32 mouse cellular contexts compared by ENCODE assay signal in genomic region chr9:119230829-119231228, GRCm38 (mm10). TPM values are rescaled to one million over a fixed set of nuclear protein-coding genes. Genes with fewer than 3 reads are reported as not detected.
A peak's percentile ranks its signal among the peaks of the same experiment; 100 is the strongest.
DNase-seq lines count a peak whose midpoint lies in the region; ATAC-seq and TF ChIP-seq lines count a peak whose summit lies in the region.
"Had no signal": no experiment of that assay in that cellular context is flagged by ENCODE, and none has a peak within 500 bp of the region (broad histone marks: within the 10 kb centered on the region; RNA-seq: fewer than 3 reads in every experiment).

No protein-coding gene starts in this region.

- no peaks in the 10 kb centered on the region for H3K79me2 ChIP-seq in heart, adult 2 months (replicated peaks; ENCODE audit: control insufficient read depth, insufficient read depth, low read length)
- no peaks in the 10 kb centered on the region for H3K79me2 ChIP-seq in MEL (ENCODE audit: control insufficient read depth, insufficient read depth, low read length, poor library complexity)

- no peaks in the 10 kb centered on the region for H3K27me3 ChIP-seq in heart, adult 2 months (ENCODE audit: control insufficient read depth, insufficient read depth, low read length)
- no peaks in the 10 kb centered on the region for H3K27me3 ChIP-seq in MEL (ENCODE audit: control insufficient read depth in 1 of 2, insufficient read depth in 2 of 2, low read length in 2 of 2)
- H3K27me3 ChIP-seq in liver, embryonic 15.5 days = no peaks in the 10 kb centered on the region
- H3K27me3 ChIP-seq in kidney, embryonic 14.5 days (ENCODE audit: control insufficient read depth, insufficient read depth, low read length) = no peaks in the 10 kb centered on the region
- H3K27me3 ChIP-seq: embryonic facial prominence, embryonic 13.5 days; forebrain, embryonic 12.5 days; forebrain, embryonic 15.5 days; heart, embryonic 12.5 days; heart, embryonic 15.5 days; hindbrain, embryonic 13.5 days; Patski had no signal

- TF ChIP-seq CTCF in heart, adult 2 months (IDR thresholded peaks at IDR 0.05) = no peak
- TF ChIP-seq CTCF in MEL (IDR thresholded peaks at IDR 0.05 in 2 of 3, conservative IDR thresholded peaks at IDR 0.05 in 1 of 3; ENCODE audit: control insufficient read depth in 1 of 3, insufficient read depth in 1 of 3, low read depth in 2 of 3, low read length in 3 of 3, poor library complexity in 1 of 3, severe bottlenecking in 1 of 3) = no peak

- H3K36me3 ChIP-seq in heart, adult 2 months (ENCODE audit: control insufficient read depth, insufficient read depth, low read length) = no peaks in the 10 kb centered on the region
- H3K36me3 ChIP-seq in MEL (ENCODE audit: control insufficient read depth in 1 of 2, insufficient read depth in 2 of 2, low read length in 2 of 2) = peaks cover 0 to 2% of the 10 kb centered on the region in 2 experiments; a peak in 2 of 4 replicates
- no peaks in the 10 kb centered on the region for H3K36me3 ChIP-seq in liver, embryonic 15.5 days (replicated peaks)
- H3K36me3 ChIP-seq in kidney, embryonic 14.5 days (ENCODE audit: control insufficient read depth, insufficient read depth, low read length) = no peaks in the 10 kb centered on the region; the same call in 1 of the 2 replicates

- no peak overlapping the region for H3K4me3 ChIP-seq in heart, adult 2 months
- no peak overlapping the region for H3K4me3 ChIP-seq in MEL (ENCODE audit: control insufficient read depth in 1 of 2, insufficient read depth in 1 of 2, low read depth in 2 of 2, low read length in 2 of 2)
- no peak overlapping the region for H3K4me3 ChIP-seq in liver, embryonic 15.5 days (replicated peaks)
- H3K4me3 ChIP-seq in kidney, embryonic 14.5 days (ENCODE audit: low read length) = no peak overlapping the region
- H3K4me3 ChIP-seq: embryonic facial prominence, embryonic 10.5 days; embryonic facial prominence, embryonic 13.5 days; erythroblast, embryonic 14.5 days; forebrain, embryonic 12.5 days; forebrain, embryonic 15.5 days; heart, embryonic 12.5 days; heart, embryonic 15.5 days; hindbrain, embryonic 10.5 days; hindbrain, embryonic 13.5 days had no signal

- no peak for TF ChIP-seq EP300 in heart, adult 2 months (IDR thresholded peaks at IDR 0.05; ENCODE audit: insufficient read depth, low read depth, low read length)
- 0 out of 4 replicates have a peak, but pooled peaks have one; percentile 19 to 24 for TF ChIP-seq EP300 in MEL (IDR thresholded peaks at IDR 0.05; ENCODE audit: low read depth in 1 of 2, low read length in 2 of 2)

- 43% methylated on average over 2 of the region's 2 CpGs for WGBS in heart, adult 2 months
- WGBS in liver, embryonic 15.5 days (ENCODE audit: insufficient replicate concordance) = 12% methylated on average over 2 of the region's 2 CpGs
- WGBS in kidney, embryonic 14.5 days = 80% methylated on average over 2 of the region's 2 CpGs

- no peak for TF ChIP-seq POLR2A in heart, adult 2 months (IDR thresholded peaks at IDR 0.05; ENCODE audit: insufficient read depth, low read depth, low read length)
- no peak for TF ChIP-seq POLR2A in MEL (IDR thresholded peaks at IDR 0.05; ENCODE audit: control insufficient read depth in 1 of 2, insufficient read depth in 1 of 2, low read depth in 1 of 2, low read length in 2 of 2, poor library complexity in 1 of 2)

- no peak for TF ChIP-seq RAD21 in MEL (IDR thresholded peaks at IDR 0.05; ENCODE audit: low read depth, low read length)

- no peak overlapping the region for H3K9ac ChIP-seq in heart, adult 2 months (ENCODE audit: low read depth, low read length)
- H3K9ac ChIP-seq in MEL (ENCODE audit: control insufficient read depth, low read depth, low read length, poor library complexity, severe bottlenecking) = no peak overlapping the region
- no peak overlapping the region for H3K9ac ChIP-seq in liver, embryonic 15.5 days
- H3K9ac ChIP-seq in kidney, embryonic 14.5 days (ENCODE audit: low read depth, low read length) = no peak overlapping the region
- H3K9ac ChIP-seq: embryonic facial prominence, embryonic 13.5 days; forebrain, embryonic 12.5 days; forebrain, embryonic 15.5 days; heart, embryonic 12.5 days; heart, embryonic 15.5 days; hindbrain, embryonic 13.5 days had no signal

- DNase-seq in heart, adult 11 months = peak; percentile 36
- DNase-seq in heart, adult 2 months = no peak
- DNase-seq in MEL (ENCODE audit: low read depth, low spot score) = peak; percentile 28
- DNase-seq in urinary bladder, postnatal 10 days (ENCODE audit: low spot score) = no peak
- DNase-seq: adrenal gland, postnatal 10 days; adrenal gland, postnatal 36 days; cerebellum, adult 2 months; cerebellum, adult 9-11 months; cerebellum, postnatal 25 days; gastrocnemius, postnatal 10 days; gastrocnemius, postnatal 36 days; heart, postnatal 10 days; heart, postnatal 36 days had no signal

- intact Hi-C loops in heart, adult 2 months (cut with DNase I) = no loop called here

- peak; percentile 40; the same call in 1 of the 2 replicates for ATAC-seq in liver, embryonic 15.5 days (ENCODE audit: insufficient read depth)
- ATAC-seq in megakaryocyte-erythroid progenitor cell, adult 5-6 weeks (replicated peaks; ENCODE audit: low FRiP score, low TSS enrichment, poor library complexity, severe bottlenecking) = peak; percentile 68
- ATAC-seq in kidney, embryonic 14.5 days (ENCODE audit: low FRiP score, low TSS enrichment) = no peak
- no peak for ATAC-seq in megakaryocyte, adult 5-6 weeks (ENCODE audit: poor library complexity, severe bottlenecking)
- ATAC-seq: forebrain, embryonic 15.5 days; hindbrain, embryonic 16.5 days; Patski had no signal

- H3K4me2 ChIP-seq in liver, embryonic 15.5 days = no peak overlapping the region
- no peak overlapping the region for H3K4me2 ChIP-seq in kidney, embryonic 14.5 days (replicated peaks; ENCODE audit: low read depth, low read length)
- H3K4me2 ChIP-seq: embryonic facial prominence, embryonic 13.5 days; forebrain, embryonic 12.5 days; forebrain, embryonic 15.5 days; heart, embryonic 12.5 days; heart, embryonic 15.5 days; hindbrain, embryonic 13.5 days had no signal

- no peak overlapping the region for H3K27ac ChIP-seq in heart, adult 2 months
- H3K27ac ChIP-seq in MEL (ENCODE audit: control insufficient read depth, low read depth, low read length) = no peak overlapping the region
- H3K27ac ChIP-seq in liver, embryonic 15.5 days (replicated peaks) = no peak overlapping the region
- no peak overlapping the region for H3K27ac ChIP-seq in kidney, embryonic 14.5 days (ENCODE audit: low read depth, low read length)
- H3K27ac ChIP-seq: embryonic facial prominence, embryonic 10.5 days; embryonic facial prominence, embryonic 13.5 days; forebrain, embryonic 12.5 days; forebrain, embryonic 15.5 days; heart, embryonic 15.5 days; hindbrain, embryonic 10.5 days; hindbrain, embryonic 13.5 days had no signal

- H3K9me3 ChIP-seq in MEL (replicated peaks; ENCODE audit: insufficient read depth, low read length) = no peaks in the 10 kb centered on the region
- H3K9me3 ChIP-seq in liver, embryonic 15.5 days (replicated peaks) = no peaks in the 10 kb centered on the region
- H3K9me3 ChIP-seq in kidney, embryonic 14.5 days (ENCODE audit: control insufficient read depth, low read length) = no peaks in the 10 kb centered on the region
- H3K9me3 ChIP-seq: embryonic facial prominence, embryonic 10.5 days; embryonic facial prominence, embryonic 13.5 days; forebrain, embryonic 12.5 days; forebrain, embryonic 15.5 days; heart, embryonic 12.5 days; heart, embryonic 15.5 days; hindbrain, embryonic 10.5 days; hindbrain, embryonic 13.5 days had no signal

- no peaks in the 10 kb centered on the region for H3K4me1 ChIP-seq in heart, adult 2 months (ENCODE audit: control insufficient read depth, insufficient read depth, low read length)
- H3K4me1 ChIP-seq in MEL (ENCODE audit: control insufficient read depth in 1 of 2, insufficient read depth in 2 of 2, low read length in 2 of 2) = peaks cover 3 to 19% of the 10 kb centered on the region in 2 experiments; a peak in 3 of 4 replicates
- H3K4me1 ChIP-seq in liver, embryonic 15.5 days (replicated peaks) = peaks cover 26% of the 10 kb centered on the region
- no peaks in the 10 kb centered on the region for H3K4me1 ChIP-seq in kidney, embryonic 14.5 days (ENCODE audit: control insufficient read depth, insufficient read depth, low read length)
- H3K4me1 ChIP-seq: embryonic facial prominence, embryonic 10.5 days; embryonic facial prominence, embryonic 13.5 days; forebrain, embryonic 12.5 days; forebrain, embryonic 15.5 days; heart, embryonic 12.5 days; heart, embryonic 15.5 days; hindbrain, embryonic 10.5 days; hindbrain, embryonic 13.5 days had no signal

TF ChIP-seq in MEL, 35 proteins besides CTCF, POLR2A, EP300 and RAD21:
- TF ChIP-seq ZMIZ1 (IDR thresholded peaks at IDR 0.05; ENCODE audit: low read depth, low read length) (no peak), GATA1 (IDR thresholded peaks at IDR 0.05; ENCODE audit: low read depth, low read length) (peak; percentile 70), TBP (IDR thresholded peaks at IDR 0.05; ENCODE audit: low read depth, low read length) (no peak), ZKSCAN1 (IDR thresholded peaks at IDR 0.05; ENCODE audit: low read depth, low read length) (no peak), TCF12 (IDR thresholded peaks at IDR 0.05; ENCODE audit: low read depth, low read length) (peak; percentile 59; the same call in 1 of the 2 replicates)

RNA-seq across cellular contexts. Expression of gene Slc22a13, which starts 21.9 kb away (rescaled TPM):
- total RNA-seq in heart, adult 2 months (2021) = not detected
- polyA plus RNA-seq in heart, adult 2 months (2012; rRNA removed) = 0.06 TPM in 1 of 2 replicates, not detected in the other
- not detected in 2 replicates for total RNA-seq in MEL (2012; rRNA removed)
- under 1 TPM in 1 of 2 experiments, not detected in 1; 0.04 TPM for polyA plus RNA-seq in MEL (2012; ENCODE audit: insufficient read depth in 1 of 2, insufficient read length in 2 of 2, low read depth in 1 of 2, low replicate concordance in 2 of 2, missing spikeins in 1 of 2)
- polyA plus RNA-seq in liver, embryonic 15.5 days (2015; fragmentation: Nextera tagmentation; extraction: Ambion mirVana) = not detected in 2 replicates
- total RNA-seq in megakaryocyte-erythroid progenitor cell, adult 5-6 weeks (2014; fragmentation: Nextera tagmentation) = not detected in 2 replicates
- not detected in 2 replicates for total RNA-seq in megakaryocyte-erythroid progenitor cell, adult 5-6 weeks (2017)
- polyA plus RNA-seq in kidney, embryonic 14.5 days (2014; fragmentation: Nextera tagmentation; extraction: Ambion mirVana) = 0.44 and 0.93 TPM in 2 replicates
- total RNA-seq in megakaryocyte, adult 5-6 weeks (2015) = not detected in 2 replicates
- not detected in 2 replicates for total RNA-seq in megakaryocyte, adult 5-6 weeks (2017)
- total RNA-seq: adrenal gland, adult 18-20 months; adrenal gland, postnatal 10 days; adrenal gland, postnatal 36 days; common myeloid progenitor, adult 5-6 weeks; gastrocnemius, adult 18-20 months; gastrocnemius, postnatal 10 days; granulocyte monocyte progenitor cell, adult 5-6 weeks; heart, postnatal 10 days; heart, postnatal 36 days had no signal
- polyA plus RNA-seq: cerebellum, adult 2 months; embryonic facial prominence, embryonic 10.5 days; embryonic facial prominence, embryonic 13.5 days; erythroblast, embryonic 14.5 days; forebrain, embryonic 12.5 days; heart, embryonic 12.5 days; heart, embryonic 15.5 days; hindbrain, embryonic 10.5 days; hindbrain, embryonic 13.5 days; hindbrain, embryonic 16.5 days had no signal

Comparison
In these comparisons a context has a peak if more than half of its experiments do, and no peak if none do; other contexts are left out.
1. DNase-seq: peak in heart, adult 11 months (single experiment) and MEL (single experiment); none in heart, adult 2 months (0 of 2) and urinary bladder, postnatal 10 days (single experiment).
2. ATAC-seq: peak in liver, embryonic 15.5 days (single experiment) and megakaryocyte-erythroid progenitor cell, adult 5-6 weeks (single experiment); none in kidney, embryonic 14.5 days (single experiment) and megakaryocyte, adult 5-6 weeks (single experiment).